Mouse (Mus musculus) limb, embryonic 10.5 days (tissue): ENCODE measurements around the gene Dvl3. TPM values are rescaled to one million over a fixed set of nuclear protein-coding genes. Genes with fewer than 3 reads are reported as not detected.
A peak's percentile ranks its signal among the peaks of the same experiment; 100 is the strongest.
"Not testable (repeated sequence)": the region's sequence is repeated elsewhere in the genome, so short reads cannot be mapped to it uniquely, and the experiment has no call there.

ENCODE experiments used
- DNase-seq: peaks from one replicate; pipeline ENCODE4 v3.0.0-alpha.2; 2017; ENCODE audit warnings: low spot score
- H3K27ac ChIP-seq: fragments of 300-500 bp; sonication (generic); 2 replicates; pipeline ENCODE4 v1.5.1; 2016; ENCODE audit warnings: mild to moderate bottlenecking
- H3K27me3 ChIP-seq: fragments of 300-500 bp; sonication (generic); 2 replicates; pipeline ENCODE4 v1.6.1; 2016; ENCODE audit warnings: low read depth, mild to moderate bottlenecking; ENCODE audit not compliant: poor library complexity, severe bottlenecking
- H3K36me3 ChIP-seq: fragments of 300-500 bp; sonication (generic); 2 replicates; pipeline ENCODE4 v1.6.1; 2016; ENCODE audit warnings: mild to moderate bottlenecking, moderate library complexity
- H3K4me1 ChIP-seq: fragments of 300-500 bp; sonication (generic); 2 replicates; pipeline ENCODE4 v1.6.1; 2016
- H3K4me3 ChIP-seq: fragments of 300-500 bp; sonication (generic); 2 replicates; pipeline ENCODE4 v1.5.1; 2016; ENCODE audit warnings: mild to moderate bottlenecking, moderate library complexity
- H3K9me3 ChIP-seq: fragments of 300-500 bp; sonication (generic); replicated peaks from 2 replicates; pipeline ENCODE4 v1.6.1; 2016; ENCODE audit warnings: mild to moderate bottlenecking
- WGBS: fragments of 180-500 bp; shearing (Covaris S2); methylation state at CpG from one replicate; pipeline ENCODE4 v1.1.7; 2016; 5-methylcytosine and 5-hydroxymethylcytosine counted together
- polyA plus RNA-seq: library from polyadenylated mRNA; unstranded; fragments of >200 nt; fragmentation: Nextera tagmentation; extraction: Ambion mirVana; gene quantifications from 2 replicates; pipeline ENCODE4 v1.2.1, GENCODE M21; 2016

Dvl3 gene
- polyA plus RNA-seq, 1 experiment from 2014 or later, result 33.5 TPM

DNA sequence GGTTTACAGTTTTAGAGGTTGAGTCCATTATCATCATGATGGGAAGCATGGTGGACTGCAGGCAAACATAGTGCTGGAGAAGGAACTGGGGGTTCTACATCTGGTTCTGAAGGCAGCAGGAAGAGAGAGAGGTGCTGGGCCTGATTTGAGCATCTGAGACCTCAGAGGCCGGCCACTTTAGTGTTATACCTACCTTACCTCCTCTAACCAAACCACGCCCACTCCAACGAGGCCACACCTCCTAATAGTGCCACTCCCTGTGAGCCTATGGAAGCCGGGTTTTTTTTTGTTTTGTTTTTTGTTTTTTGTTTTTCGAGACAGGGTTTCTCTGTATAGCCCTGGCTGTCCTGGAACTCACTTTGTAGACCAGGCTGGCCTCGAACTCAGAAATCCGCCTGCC lies 33.1 kb upstream of the Dvl3 start:
- not testable (repeated sequence) for H3K27me3 ChIP-seq, H3K27ac ChIP-seq, H3K4me1 ChIP-seq, H3K36me3 ChIP-seq, H3K9me3 ChIP-seq, H3K4me3 ChIP-seq, DNase-seq
- WGBS, result 86% methylated on average over 7 of the region's 7 CpGs

- Histone ChIP-seq H3K9me3 (no peaks in the 10 kb centered on the region), H3K36me3 (no peaks in the 10 kb centered on the region), H3K4me3 (no peak overlapping the region), H3K4me1 (no peaks in the 10 kb centered on the region), H3K27ac (no peak overlapping the region), H3K27me3 (no peaks in the 10 kb centered on the region)
- no peak for DNase-seq
- WGBS, result 47% methylated on average over 4 of the region's 4 CpGs
Observed at GRCm38 (mm10) chr16:20485061-20485460, 31.7 kb upstream of the Dvl3 start.

DNA sequence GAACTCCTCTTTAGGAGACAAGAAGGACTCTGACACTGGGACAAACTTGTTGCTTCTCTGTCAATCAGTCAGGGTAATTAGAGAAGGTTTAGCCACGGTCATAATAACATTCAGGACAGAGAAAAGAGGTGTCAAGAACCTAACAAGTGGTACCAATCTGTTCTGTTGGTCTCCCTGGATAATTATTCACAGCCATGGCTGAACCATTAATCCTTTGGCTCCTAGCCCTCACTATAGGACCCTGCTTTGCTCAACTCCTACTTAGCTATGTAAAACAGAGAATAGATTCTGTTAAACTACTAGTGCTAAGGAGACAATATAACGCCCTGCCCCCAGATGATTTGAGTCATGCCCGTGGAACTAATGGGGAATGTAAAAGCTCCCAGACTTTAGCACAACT lies 30.7 kb upstream of the Dvl3 start:
- no peaks in the 10 kb centered on the region for H3K9me3 ChIP-seq
- H3K36me3 ChIP-seq, result no peaks in the 10 kb centered on the region
- no peak overlapping the region for H3K27ac ChIP-seq
- no peak overlapping the region for H3K4me3 ChIP-seq
- H3K27me3 ChIP-seq, result no peaks in the 10 kb centered on the region
- 67% methylated on average over 3 of the region's 3 CpGs for WGBS
- no peaks in the 10 kb centered on the region for H3K4me1 ChIP-seq
- no peak for DNase-seq

GRCm38 (mm10) chr16:20488151-20488550 lies 28.6 kb upstream of the Dvl3 start:
- Histone ChIP-seq H3K9me3 (no peaks in the 10 kb centered on the region), H3K4me3 (no peak overlapping the region), H3K36me3 (no peaks in the 10 kb centered on the region), H3K27me3 (no peaks in the 10 kb centered on the region), H3K4me1 (no peaks in the 10 kb centered on the region), H3K27ac (no peak overlapping the region)
- 84% methylated on average over 1 of the region's 1 CpGs for WGBS
- no peak for DNase-seq

- not testable (repeated sequence) for H3K36me3 ChIP-seq, DNase-seq, H3K4me3 ChIP-seq, H3K9me3 ChIP-seq, H3K27me3 ChIP-seq, H3K4me1 ChIP-seq, H3K27ac ChIP-seq
- 82% methylated on average over 9 of the region's 9 CpGs for WGBS
Observed at GRCm38 (mm10) chr16:20488751-20489150, 28.0 kb upstream of the Dvl3 start.

GRCm38 (mm10) chr16:20489233-20489632 lies 27.5 kb upstream of the Dvl3 start:
- no peaks in the 10 kb centered on the region for H3K27me3 ChIP-seq
- no peak for DNase-seq
- H3K36me3 ChIP-seq, result no peaks in the 10 kb centered on the region
- H3K9me3 ChIP-seq, result no peaks in the 10 kb centered on the region
- H3K27ac ChIP-seq, result no peak overlapping the region
- 84% methylated on average over 2 of the region's 2 CpGs for WGBS
- H3K4me3 ChIP-seq, result no peak overlapping the region
- no peaks in the 10 kb centered on the region for H3K4me1 ChIP-seq

- H3K9me3 ChIP-seq, result no peaks in the 10 kb centered on the region
- H3K4me1 ChIP-seq, result no peaks in the 10 kb centered on the region
- no peak overlapping the region for H3K4me3 ChIP-seq
- H3K36me3 ChIP-seq, result no peaks in the 10 kb centered on the region
- H3K27me3 ChIP-seq, result no peaks in the 10 kb centered on the region
- WGBS, result 54% methylated on average over 2 of the region's 2 CpGs
- no peak overlapping the region for H3K27ac ChIP-seq
- no peak for DNase-seq
Observed at GRCm38 (mm10) chr16:20490581-20490980, 26.2 kb upstream of the Dvl3 start.

GRCm38 (mm10) chr16:20491301-20491700 lies 25.5 kb upstream of the Dvl3 start:
- no peaks in the 10 kb centered on the region for H3K9me3 ChIP-seq
- H3K27me3 ChIP-seq, result no peaks in the 10 kb centered on the region
- no peak overlapping the region for H3K4me3 ChIP-seq
- H3K27ac ChIP-seq, result no peak overlapping the region
- WGBS, result 77% methylated on average over 2 of the region's 2 CpGs
- H3K36me3 ChIP-seq, result no peaks in the 10 kb centered on the region
- H3K4me1 ChIP-seq, result no peaks in the 10 kb centered on the region
- DNase-seq, result no peak

DNA sequence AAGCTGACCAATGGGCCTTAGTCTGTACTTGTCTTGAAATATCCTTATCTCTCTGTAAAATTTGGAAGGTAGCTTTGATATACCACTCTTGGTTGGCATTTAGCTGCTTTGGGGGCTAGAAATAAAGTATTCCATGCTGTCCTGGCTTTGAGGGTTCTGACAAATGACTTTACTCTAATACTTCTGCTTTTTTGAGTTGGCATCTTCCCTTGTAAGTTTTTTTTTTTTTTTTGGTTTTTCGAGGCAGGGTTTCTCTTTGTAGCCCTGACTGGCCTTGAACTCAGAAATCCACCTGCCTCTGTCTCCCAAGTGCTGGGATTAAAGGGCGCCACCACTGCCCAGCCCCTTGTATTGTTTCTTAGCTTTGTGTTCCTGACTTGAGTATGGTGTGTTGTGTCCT lies 23.3 kb upstream of the Dvl3 start:
- no peak for DNase-seq
- Histone ChIP-seq H3K36me3 (no peaks in the 10 kb centered on the region), H3K9me3 (no peaks in the 10 kb centered on the region), H3K4me3 (no peak overlapping the region), H3K27ac (no peak overlapping the region), H3K27me3 (peaks cover 16% of the 10 kb centered on the region), H3K4me1 (peaks cover 9% of the 10 kb centered on the region)
- WGBS, result 88% methylated on average over 2 of the region's 2 CpGs

DNA sequence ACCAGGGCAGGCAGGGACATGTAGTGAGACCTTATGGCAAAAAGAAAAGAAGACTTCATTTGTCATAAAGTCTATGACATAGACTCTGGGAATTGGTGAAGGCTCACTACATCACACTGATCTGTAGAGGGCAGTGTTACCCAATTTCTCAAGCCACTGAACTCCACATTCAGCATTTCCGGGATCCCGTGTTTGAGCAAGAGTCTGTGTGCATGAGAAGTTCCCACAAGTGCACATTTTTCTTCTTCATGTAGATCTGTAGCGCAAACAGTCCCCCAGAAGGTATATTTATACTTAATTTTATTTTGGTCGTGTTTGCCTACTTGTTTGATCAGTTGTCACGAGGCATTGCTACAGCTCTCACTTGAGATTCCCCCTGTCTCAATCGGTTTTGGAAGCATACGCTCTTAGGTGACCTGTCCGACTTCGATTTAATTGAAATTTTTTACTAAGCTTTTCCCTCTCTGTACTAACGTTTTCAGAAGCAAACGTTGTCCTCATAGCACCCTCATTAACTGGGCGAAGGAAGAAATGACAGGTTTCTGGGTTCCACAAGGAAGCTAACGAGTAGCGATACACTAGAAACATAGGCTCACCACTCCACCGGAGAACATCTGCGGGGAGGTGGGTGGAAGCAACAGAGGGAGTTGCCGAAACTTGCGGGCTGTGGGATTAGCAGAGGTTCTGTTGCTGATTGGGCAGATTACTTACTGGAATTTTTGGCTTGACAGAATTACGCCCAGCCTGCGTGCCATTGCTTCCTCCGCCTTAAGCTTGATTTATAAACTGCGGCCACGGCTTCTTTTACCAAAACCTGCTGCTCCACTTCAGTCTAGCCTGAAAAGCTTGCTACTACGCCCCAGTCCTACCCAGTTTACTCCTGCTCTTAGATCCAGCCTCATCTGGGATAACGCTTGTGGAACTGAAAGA lies 19.8 kb upstream of the Dvl3 start:
- DNase-seq, result peak; percentile 47
- Histone ChIP-seq H3K27me3 (peaks cover 16% of the 10 kb centered on the region), H3K9me3 (no peaks in the 10 kb centered on the region), H3K27ac (no peak overlapping the region), H3K4me3 (peak overlapping the region; percentile 46), H3K4me1 (peaks cover 21% of the 10 kb centered on the region), H3K36me3 (peaks cover 20% of the 10 kb centered on the region)
- WGBS, result 24% methylated on average over 25 of the region's 25 CpGs

DNA sequence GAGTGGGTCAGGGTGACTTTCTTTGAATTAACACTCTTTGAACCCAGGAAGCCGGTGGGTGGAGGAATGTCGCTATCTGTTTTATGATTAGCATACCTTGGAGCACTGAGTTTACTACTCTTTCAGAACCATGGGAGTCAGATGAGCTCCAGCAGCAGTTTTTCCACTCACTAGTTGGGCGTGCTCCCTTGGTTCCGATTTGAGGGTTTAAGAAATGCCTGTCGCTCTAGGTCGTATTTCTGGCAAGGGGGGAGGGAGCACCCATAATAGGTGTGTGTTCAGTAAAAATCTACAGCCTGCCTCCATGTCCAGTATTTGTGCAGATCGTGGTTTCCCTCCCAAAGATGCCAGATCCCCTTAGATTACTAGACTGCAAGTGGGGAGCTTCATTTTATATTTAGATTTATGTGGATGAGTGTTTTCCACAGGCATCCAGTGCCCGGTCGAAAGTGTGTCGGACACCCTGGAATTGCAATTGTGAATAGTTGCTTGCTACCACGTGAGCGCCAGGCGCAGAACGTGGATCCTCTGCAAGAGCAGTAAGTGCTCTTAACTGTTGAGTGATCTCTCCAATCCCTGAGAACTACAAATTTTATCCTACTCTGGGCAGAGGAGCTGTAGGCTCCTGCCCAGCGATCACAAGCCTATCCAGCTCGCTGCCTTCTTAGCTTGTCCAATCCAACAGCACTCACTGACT lies 18.7 kb upstream of the Dvl3 start:
- Histone ChIP-seq H3K4me3 (peak overlapping the region; percentile 97), H3K36me3 (peaks cover 32% of the 10 kb centered on the region), H3K4me1 (peaks cover 21% of the 10 kb centered on the region), H3K27ac (peak overlapping the region; percentile 91), H3K9me3 (no peaks in the 10 kb centered on the region), H3K27me3 (peaks cover 16% of the 10 kb centered on the region)
- no peak for DNase-seq
- 12% methylated on average over 16 of the region's 16 CpGs for WGBS

DNA sequence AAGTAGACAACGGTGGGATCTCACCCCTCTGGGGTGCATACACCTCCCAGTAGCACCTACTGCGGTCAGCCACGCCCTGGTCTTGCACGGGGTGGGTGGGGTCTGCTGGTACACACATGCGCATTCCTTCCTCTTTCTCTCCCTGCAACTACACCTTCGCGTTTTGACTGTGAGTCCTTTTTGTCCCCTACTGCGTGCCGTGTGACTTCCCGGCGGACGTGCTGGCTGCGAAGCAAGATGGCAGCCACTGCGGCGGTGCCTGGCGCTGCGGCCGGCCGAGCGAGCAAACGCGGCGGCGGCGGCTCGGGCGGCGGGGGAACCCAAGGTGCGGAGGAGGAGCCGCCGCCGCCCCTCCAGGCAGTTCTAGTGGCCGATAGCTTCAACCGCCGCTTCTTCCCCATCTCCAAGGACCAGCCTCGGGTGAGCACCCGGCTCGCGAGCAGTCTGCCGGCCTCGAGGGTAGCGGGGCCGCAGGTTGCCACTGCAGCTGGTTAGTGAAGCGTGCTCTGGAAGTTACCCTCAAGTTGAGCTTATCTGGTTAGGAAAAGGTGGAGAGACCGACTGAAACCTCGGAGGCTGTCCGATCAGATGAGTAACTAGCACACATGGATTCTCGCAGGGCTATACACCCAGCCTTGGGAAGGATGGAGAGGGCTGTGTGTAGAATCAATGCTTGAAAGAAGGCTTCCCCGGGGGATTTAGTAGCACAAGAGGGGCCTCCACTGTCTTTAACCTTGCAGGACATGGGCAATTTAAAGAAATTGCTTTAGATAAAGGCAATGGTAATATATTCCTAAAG lies 17.9 kb upstream of the Dvl3 start, which contains the start of gene Eif2b5:
Gene Eif2b5 (plus strand): TSS at position 141 of the 799 bp plus-strand sequence.
- no peaks in the 10 kb centered on the region for H3K9me3 ChIP-seq
- H3K27me3 ChIP-seq, result peaks cover 16% of the 10 kb centered on the region
- WGBS, result under 1% methylated on average over 49 of the region's 49 CpGs

More for the DNA sequence above, 17.9 kb upstream of the Dvl3 start, which contains the start of gene Eif2b5:
- DNase-seq, result peak; percentile 88
- H3K4me3 ChIP-seq, result peak within 1 kb of the TSS; percentile 97
- H3K36me3 ChIP-seq, result peaks cover 39% of the 10 kb centered on the region
- H3K27ac ChIP-seq, result peak within 1 kb of the TSS; percentile 91
- H3K4me1 ChIP-seq, result peaks cover 21% of the 10 kb centered on the region
